Mouse (Mus musculus) mature B cell (primary cell): ENCODE measurements around the gene Stam.

ENCODE experiments used
- in situ Hi-C: fragments of 300-500 bp; cut with MboI; formaldehyde crosslinking; loops from 2 replicates; pipeline ENCODE4 v1.14.3; 2019

Gene Stam

DNA sequence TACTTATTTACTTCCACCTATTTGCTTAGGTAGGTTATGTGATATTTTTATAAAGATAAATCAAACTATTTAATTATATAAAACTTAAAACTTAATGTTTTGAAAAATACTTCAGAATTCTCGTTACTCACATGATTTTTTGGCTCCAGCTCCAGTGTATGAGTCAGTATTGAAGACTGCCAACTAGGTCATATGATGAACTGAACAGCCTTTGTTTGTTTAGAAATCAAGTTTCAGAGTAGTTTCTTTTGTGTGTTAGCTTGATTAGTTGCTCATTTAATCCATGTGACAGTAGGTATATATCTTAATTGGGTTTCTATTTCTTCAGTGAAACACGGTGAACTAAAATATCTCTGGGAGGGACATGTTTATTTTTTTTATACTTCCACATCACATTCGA, 33.8 kb downstream of the Stam start:
- in situ Hi-C loops, result no loop called here

DNA sequence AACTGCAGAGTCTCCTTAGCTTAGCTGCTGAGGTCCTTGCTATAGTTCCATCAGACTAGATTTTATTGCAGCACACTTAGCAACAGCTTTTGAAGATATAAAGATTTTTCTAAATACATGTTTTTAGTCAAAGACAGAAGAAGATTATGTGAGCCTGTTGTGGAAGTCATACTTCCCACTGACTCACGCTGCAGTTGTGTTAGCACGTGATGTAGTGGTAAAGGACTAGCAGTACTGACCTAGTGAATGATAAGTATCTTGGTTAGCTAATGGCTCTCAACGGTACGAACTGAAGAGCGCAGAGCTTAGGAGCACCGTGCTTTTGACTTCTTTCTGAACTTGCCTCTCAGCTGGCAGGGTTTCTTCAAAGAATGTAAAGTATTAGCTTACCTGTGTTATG, 52.5 kb downstream of the Stam start:
- in situ Hi-C loops, result no loop called here

DNA sequence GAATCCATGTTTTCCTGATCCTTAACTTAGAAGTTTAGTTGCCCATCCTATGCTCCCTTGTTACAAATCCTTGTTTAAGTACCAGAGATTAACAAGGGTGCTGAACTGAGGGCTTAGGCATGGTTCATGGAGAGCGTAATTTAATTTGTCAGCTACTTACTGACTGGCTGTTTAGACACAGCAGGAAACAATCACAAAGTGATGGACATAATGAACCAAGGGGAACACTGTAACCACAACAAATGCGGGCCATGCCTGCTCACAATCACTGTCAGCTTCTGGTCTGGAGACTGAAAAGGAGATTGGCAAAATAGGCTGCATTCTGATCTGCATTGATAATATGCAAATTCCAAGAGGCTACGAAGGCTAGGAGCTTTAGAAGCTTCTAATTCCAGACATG, 53.7 kb downstream of the Stam start:
- in situ Hi-C loops, result no loop called here

DNA sequence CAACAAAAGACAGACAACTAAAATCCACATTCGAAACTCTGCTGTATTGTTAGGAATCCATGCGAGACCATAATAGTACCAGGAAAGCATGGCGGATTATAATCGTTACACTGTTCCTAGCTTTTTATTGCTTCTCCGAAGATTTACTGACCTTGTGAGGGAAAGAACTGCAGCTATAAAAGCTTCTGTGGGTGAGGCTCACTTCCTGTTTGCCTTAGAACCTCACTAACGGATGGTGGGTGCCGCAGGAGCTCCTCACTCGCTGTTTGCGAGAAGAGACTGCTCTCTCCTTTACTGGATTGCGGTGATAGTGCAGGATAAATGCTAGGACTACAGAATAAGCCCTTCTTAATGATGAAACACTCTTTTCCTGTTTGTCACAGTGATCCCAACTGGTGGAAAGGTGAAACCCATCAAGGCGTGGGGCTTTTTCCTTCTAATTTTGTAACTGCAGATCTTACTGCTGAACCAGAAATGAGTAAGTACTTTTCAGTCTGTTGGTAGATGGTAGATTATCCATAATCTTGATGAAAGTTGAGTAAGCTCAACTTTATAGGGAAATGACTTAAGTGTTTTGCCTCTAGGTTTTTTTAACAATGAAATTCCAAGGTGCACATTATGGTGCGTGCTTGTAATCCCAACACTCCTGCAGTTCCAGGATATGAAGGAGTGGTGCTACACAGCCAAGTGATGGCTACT, 56.9 kb downstream of the Stam start:
- in situ Hi-C loops, result loop anchor here (10.0 kb wide), 1 partner anchor 76 kb away; the partner anchor contains the start of gene Hacd1

DNA sequence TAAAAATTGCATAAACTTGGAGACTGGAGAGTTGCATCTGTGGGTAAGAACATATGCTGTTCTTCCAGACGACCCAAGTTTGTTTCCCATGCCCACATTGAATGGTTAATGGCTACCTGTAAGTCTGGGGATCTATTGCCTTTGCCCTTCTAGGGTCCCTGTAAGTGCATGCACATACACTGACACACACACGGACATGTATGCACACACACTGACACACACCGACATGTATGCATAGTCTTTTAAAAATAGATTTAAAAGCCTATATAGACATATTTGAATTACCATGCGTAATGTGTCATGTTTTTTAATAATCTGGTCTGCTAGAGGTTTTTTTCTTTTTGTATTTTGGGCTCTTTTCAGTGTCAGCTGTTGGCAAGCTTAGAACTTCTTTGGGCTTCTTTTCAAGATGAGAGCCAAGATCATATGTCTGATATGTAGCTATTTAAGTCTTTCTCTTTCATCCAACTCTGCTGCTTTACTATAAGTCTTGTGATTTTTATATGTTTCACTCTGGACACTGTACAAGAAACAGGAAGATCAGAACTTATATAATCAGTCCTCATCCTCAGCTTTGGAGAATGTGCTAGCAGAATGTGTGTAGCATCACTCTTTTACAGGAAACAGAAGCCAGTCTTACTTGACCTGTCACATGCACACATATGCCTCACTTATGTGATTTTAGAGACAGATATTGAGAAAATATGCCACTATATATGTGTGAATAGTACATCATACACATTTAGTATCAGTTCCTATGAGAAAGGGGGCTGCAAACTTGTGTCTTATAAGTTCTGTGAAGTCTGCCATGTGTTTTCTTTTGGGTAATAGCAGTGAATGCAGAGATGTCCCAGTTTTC, 58.8 kb downstream of the Stam start:
- in situ Hi-C loops, result loop anchor here (10.0 kb wide), 1 partner anchor 78 kb away; the partner anchor contains the start of gene Hacd1

DNA sequence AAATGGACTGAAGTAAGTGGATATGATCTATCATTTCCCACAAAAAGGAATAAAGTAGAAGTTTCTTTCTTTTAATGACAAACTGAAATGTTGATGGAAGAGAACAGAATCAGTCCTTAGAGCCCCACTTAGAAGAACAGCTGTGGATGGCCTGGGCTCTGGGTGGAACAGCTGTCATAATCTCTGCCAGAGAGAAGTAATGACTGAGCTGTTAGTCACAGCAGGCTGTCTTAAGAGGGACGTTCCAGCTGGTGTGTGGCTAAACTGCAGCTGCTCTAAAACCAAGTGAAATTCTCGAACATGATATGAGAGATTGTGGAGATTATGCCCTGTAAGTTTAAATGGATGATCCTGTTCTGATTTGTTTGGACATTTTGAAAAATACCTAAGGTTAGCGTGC, 63.0 kb downstream of the Stam start:
- in situ Hi-C loops, result loop anchor here (10.0 kb wide), 1 partner anchor 82 kb away; the partner anchor contains the start of gene Hacd1

DNA sequence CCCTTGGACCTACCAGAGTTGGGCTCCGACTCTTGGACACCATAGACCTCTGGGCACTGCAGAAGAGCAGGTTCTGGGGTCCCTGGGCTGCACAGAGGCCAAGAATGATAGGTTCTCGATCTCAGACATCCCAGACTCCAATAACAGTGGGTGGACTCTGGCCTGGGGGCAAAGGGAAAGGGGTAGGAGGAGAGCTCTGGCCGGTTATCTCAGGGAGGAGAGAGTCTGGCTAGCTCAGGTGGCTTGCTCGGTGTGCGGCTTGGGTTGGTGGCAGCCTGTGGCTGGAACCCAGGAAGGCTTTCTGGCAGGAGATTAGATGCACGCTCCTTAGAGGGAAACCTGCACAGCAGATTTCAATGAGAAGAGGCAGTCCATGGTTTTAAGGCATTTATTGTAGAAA, 65.7 kb downstream of the Stam start:
- in situ Hi-C loops, result loop anchor here (10.0 kb wide), 1 partner anchor 85 kb away; the partner anchor contains the start of gene Hacd1

DNA sequence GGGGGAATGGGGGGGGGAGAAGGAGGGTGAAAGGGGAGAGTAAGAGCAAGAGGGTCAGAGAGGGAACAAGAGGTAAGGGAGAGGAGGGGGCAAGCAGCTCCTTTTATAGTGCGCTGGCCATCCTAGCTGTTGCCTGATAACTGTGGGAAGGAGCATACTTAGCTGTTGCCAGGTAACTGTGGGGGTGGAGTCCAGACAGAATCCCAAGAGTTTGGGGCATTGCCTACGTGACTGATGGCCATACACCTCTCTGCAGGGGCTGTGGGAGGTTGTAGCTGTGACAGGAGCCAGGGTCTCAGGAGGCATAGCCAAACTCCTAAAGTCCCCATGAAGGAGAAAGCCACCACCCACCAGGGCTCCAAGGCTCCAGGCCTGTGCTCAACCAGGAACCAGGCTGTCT, 66.1 kb downstream of the Stam start:
- in situ Hi-C loops, result no loop called here

DNA sequence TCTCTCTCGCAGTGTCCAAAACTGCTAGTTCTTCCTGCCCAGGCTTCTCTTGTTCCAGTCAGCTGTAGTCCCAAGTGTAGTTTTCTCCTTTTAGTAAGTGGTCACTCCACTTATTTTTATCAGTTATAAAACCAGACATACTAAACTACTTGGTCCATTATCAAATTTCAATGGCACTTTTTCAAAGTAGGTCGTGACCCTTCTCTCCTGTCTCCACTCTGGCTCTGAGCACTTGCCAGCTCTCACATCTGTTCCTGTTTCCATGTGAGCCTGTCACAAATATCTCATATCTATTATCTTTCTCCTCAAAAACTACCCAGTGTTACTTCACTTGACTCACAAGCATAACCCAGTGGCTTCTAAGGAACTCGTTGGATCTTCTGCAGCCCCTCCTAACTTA, 71.4 kb downstream of the Stam start:
- in situ Hi-C loops, result no loop called here

DNA sequence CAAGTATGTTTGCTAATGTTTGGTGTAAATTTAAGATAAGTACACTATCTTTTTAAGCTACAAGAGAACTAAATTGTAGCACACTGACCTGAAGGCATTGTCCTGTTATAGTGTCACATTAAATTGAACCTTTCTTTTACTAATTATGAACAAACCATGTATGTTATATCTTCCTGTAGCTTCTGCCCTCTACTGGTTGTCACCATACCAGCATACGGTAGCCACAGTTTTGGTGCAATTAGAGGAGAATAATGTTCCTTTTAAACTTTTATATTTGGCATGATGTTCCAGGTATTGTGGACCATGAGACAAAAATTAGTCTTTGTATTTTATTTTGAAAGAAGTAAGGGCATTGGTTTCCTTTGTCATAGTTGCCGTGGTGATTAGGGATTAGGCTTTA, 73.0 kb downstream of the Stam start:
- in situ Hi-C loops, result no loop called here

DNA sequence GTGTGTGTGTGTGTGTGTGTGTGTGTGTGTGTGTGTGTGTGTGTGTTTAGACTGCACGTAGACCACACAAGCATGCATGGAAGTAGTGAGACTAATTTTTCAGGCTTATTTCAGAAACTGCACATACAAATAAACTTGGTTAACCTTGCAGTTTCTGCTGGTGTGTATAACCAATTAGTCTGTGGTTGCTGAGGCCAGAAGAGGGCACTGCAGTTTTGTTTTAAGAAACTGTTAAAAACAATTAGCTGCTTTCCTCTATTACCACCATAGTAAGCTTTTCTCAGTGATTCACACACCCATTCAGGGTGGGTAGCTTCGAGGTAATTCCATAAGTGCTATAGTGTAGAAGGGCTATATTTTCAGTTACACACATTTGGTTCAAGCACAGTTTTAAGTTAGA, 76.9 kb downstream of the Stam start:
- in situ Hi-C loops, result loop anchor here (25.0 kb wide), 1 partner anchor 136 kb away; no protein-coding TSS in a partner anchor

DNA sequence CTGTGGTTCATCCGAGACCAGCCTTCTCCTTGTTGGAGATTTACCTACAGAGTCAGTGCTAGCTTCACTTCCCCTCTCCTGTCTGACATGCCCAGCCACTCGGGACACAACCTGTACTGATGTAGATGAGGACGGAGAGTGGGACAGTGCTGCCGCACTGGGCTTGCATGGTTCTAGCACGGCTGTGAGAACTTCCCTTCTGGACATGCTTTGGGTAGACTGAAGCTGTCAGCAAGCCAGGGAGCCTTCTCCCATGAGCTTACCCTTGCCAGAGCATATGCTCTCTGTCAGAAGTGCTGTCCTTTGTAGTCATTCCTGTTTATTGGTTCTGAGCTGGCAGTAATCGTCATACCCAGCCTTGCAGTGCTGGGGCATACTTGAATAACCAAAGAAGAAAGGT, 78.0 kb downstream of the Stam start:
- in situ Hi-C loops, result loop anchor here (25.0 kb wide), 1 partner anchor 135 kb away; no protein-coding TSS in a partner anchor

DNA sequence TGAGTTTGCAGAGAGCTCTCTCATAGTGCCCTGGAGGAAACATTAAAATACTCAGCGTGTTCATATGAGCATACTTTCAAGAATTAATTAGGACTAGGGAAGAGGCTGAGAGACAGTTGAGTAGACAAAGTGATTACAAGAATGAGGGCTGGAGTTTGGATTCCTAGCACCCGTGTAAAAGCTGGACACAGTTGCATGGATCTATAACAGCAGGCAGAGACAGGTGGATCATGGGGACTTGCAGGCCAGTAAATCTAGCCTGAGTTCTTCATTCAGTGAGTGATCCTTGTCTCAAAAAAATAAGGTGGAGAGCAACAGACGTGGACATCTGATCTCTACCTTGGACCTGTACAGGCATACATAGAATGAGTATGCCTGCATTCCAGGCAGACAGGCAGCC, 85.1 kb downstream of the Stam start:
- in situ Hi-C loops, result loop anchor here (25.0 kb wide), 1 partner anchor 128 kb away; no protein-coding TSS in a partner anchor

DNA sequence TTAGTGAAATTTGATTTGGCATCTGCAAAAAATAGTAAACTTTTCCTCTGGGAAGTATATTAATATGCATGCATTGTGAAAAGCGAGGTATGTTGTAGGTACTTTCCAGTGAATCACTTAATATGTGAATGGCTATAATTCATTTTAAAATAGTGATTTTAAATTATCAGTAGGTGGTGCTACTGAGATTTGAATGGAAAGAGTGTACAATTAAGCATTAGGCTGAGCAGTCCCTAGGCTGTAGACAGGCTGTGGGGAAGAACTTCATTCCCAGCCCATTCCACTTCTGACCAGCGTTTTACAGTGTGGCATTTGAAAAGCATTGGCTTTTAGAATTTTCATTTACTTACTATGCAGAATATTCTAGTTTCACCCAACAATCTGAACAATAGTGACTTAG, 85.9 kb downstream of the Stam start:
- in situ Hi-C loops, result loop anchor here (25.0 kb wide), 1 partner anchor 128 kb away; no protein-coding TSS in a partner anchor

DNA sequence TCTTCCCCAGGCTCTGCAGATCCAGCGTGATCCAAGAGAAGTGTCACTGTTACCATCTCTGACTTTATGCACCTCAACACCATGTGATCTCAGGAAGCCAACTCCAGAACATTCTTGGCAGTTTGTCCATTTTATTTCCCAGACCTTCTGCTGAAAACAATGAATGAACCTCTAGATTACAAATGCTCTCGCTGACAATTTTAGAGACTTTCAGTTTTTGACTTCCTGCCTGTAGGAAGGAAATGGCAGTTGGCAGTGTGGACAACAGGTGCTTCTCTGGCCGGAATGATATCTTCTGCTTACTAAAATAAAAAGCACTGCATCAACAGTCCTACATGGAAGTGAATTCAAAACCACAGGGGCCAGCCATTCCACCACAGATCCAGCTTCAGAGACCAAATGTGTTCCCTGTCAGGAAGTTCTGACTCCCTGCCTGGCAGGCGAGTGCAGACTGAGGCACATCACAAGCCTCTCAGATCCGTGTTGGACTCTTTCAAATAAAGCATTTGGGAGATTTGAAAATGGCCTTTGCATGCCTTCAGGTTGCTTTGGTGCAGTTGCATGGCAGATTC, 90.6 kb downstream of the Stam start:
- in situ Hi-C loops, result loop anchor here (25.0 kb wide), 1 partner anchor 123 kb away; no protein-coding TSS in a partner anchor

DNA sequence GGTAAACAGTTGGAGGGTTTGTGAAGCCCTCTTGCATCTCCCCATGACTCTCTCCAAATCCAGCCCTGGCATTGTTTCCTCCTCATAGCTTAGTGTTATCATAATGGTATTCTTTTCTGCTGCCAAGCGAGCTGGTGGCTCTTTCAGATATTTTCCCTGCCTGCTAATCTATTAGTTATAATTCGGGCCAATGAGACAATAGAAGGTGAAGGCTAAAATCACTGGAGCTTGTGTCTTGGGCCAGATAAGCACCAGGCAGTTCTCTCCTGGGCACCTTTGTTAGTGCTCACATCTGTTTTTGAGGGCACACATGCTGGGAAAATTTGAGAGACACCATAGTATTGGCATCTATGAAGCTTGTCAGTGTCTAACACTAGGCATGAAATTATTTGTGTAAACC, 91.2 kb downstream of the Stam start:
- in situ Hi-C loops, result loop anchor here (25.0 kb wide), 1 partner anchor 122 kb away; no protein-coding TSS in a partner anchor

DNA sequence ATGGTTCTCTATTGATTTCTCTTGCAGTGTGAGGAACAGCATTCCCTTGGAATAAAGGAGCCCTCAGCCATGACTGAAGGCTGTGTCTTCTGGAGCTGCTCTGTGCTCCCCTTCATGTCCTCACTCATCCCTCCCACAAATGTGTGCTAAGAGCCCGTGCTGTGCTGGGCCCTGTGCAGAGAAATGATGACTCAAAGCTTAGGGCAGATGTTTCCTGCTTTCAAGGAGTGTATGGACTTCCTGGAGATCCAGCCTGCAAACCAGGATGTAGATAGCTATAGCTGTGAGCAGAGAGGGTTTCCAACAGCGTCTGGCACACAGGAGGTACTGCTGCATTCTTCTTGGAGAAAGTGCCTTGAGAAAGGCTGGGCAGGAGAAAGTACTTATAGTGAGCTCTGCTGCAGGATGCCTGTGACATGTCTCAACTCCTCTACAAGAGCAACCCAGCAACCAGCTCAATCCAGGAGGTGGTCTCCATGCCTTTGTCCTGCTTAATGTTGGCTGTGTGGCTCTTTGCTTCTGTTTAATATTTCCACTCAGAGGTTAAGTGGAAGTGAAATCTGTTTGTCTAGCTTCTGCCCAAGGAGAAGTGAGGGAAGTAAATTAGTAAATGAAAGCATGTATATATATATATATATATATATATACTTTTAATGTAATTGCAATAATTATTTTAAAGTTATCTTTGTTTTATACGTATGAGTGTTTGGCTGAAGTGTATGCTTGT, 91.9 kb downstream of the Stam start:
- in situ Hi-C loops, result loop anchor here (25.0 kb wide), 1 partner anchor 122 kb away; no protein-coding TSS in a partner anchor

DNA sequence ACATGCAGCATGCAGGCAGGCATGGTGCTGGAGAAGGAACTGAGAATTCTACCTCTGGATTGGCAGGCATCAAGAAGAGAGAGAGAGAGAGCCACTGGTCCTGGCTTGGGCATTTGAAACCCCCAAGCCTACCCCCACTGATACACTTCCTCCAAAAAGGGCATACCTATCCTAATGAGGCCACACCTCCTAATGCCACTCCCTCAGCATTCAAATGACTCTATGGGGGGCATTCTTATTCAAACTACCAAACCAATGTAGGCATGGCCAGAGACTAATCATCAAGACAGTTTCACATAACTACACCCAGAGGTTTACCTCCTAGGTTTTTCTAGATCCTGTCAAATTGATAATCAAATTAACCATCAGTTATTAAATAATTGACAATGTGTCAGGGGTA, 93.8 kb downstream of the Stam start:
- in situ Hi-C loops, result loop anchor here (25.0 kb wide), 1 partner anchor 120 kb away; no protein-coding TSS in a partner anchor

DNA sequence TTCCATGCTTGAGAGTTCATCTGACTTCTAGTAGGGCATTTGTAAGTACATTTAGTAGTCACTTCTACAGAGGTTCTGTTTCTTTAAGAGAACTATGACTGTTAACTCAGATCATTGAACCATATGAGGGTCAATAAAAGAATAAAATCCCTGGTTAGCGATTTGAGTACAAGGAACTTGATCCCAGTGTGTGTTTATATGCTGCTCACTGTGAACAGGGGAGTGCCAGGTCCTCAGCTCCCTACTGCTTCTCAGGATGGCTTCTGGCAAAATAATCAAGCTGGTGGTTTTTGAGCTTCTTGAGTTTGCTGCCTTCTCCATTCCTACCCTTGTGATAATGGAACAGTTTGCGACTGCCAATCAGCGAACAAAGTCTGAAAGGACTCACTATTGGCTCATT, 100.4 kb downstream of the Stam start, which contains the start of gene Tmem236:
Gene Tmem236 (plus strand): TSS at position 190 of the 400 bp plus-strand sequence.
- in situ Hi-C loops, result loop anchor here (25.0 kb wide), 1 partner anchor 113 kb away; no protein-coding TSS in a partner anchor

DNA sequence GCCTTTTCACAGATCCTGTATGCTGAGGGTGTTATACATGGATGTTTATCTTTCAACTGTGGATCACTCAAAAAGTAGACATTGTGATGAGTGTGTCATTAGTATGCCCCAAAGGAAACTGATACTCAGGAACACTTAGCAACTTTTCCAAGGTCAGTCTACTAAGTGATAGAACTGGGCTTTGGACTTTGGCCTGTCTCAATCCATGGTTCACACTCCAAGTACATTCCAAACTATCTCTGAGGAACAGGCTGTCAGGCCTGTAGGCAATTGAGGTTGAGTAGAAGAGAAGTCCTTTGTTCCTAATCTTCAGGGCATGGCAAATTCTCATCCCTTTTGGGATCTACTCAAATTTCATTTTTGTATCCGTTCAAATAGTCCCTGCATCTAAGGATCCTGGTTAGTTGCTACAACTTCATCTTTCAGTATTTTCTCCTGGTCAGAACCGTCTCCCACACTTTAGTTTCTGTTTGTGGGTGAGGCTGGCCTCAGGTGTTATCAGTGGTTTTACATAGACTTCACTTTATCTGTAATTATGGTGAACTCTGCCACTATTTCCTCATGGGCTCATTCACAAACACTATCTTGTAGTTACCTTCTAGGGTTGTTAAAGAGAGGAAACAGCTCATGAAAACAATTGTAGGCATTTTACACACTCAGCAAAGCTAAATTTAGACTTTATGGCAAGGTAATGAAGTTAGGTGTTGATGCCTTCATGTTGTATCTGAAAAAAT, 102.7 kb downstream of the Stam start:
- in situ Hi-C loops, result no loop called here

DNA sequence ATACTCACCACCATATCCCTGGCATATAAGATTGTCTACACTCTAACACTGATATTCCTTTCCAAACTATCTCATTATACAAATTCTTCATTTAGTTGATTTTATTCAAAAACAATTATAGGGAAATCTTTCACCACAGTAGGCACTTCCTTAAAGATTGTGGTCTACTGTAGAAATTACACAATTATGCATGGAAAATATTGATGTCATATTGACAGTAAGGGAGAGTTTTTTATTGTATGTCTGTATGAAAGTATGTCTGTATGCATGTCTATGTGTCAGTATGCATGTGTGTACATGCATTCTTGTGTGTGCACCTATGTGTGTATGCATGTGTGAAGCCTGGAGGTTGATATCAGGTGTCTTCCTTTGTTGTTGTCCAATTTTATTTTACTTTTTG, 110.5 kb downstream of the Stam start:
- in situ Hi-C loops, result no loop called here
